Mouse (Mus musculus): Measurements from ENCODE around the gene Nelfcd. TPM values are rescaled to one million over a fixed set of nuclear protein-coding genes. Genes with fewer than 3 reads are reported as not detected.

Nelfcd gene
- total RNA-seq, 1 experiment, result 63.8 TPM

DNA sequence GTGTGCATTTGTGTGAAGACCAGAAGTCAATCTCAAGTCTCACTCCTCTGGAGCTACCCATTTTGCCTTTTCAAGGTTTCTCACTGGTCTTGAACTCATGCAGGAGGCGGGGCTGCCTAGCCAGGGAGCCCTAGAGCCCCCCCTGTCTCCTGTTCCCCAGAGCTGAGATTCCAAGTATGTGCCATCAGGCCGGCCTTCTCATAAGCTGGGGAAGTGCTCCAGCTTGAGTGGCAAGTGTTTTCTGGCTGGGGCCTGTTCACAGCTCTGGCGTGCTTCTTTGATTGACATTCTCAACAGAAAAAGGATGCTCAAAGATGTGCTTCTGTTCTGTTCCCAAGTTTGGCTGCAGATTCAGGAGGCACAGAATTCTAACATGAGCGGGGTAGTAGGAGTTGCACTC is 15.2 kb upstream of the Nelfcd start:
- Histone ChIP-seq H3K9me3 (ENCODE audit: control insufficient read depth, insufficient read depth, low read depth, low read length) (no peaks in the 10 kb centered on the region), H3K4me1 (ENCODE audit: control insufficient read depth in 2 of 2, insufficient read depth in 2 of 2, low read length in 2 of 2, poor library complexity in 1 of 2) (no peaks in the 10 kb centered on the region), H3K4me3 (ENCODE audit: insufficient read depth in 1 of 2, low read depth in 1 of 2, low read length in 2 of 2, poor library complexity in 1 of 2, severe bottlenecking in 1 of 2) (no peak overlapping the region), H3K9ac (ENCODE audit: insufficient read depth, low read depth, low read length, poor library complexity, severe bottlenecking) (no peak overlapping the region), H3K27ac (ENCODE audit: insufficient read depth, low read depth, low read length, poor library complexity, severe bottlenecking) (no peak overlapping the region), H3K36me3 (ENCODE audit: control insufficient read depth, insufficient read depth, low read length, poor library complexity, severe bottlenecking) (no peaks in the 10 kb centered on the region)
- DNase-seq (ENCODE audit: low read depth, low spot score), result no peak
- TF ChIP-seq ZNF384 (IDR thresholded peaks at IDR 0.05; ENCODE audit: low read depth, low read length), result no peak
- TF ChIP-seq HCFC1 (IDR thresholded peaks at IDR 0.05; ENCODE audit: borderline replicate concordance, insufficient read depth, low read length), result no peak
- no peak for TF ChIP-seq MAFK (IDR thresholded peaks at IDR 0.05; ENCODE audit: insufficient read depth, low read depth, low read length)
- TF ChIP-seq ZC3H11A (IDR thresholded peaks at IDR 0.05; ENCODE audit: borderline replicate concordance, low read depth, low read length), result no peak
- TF ChIP-seq CHD2 (IDR thresholded peaks at IDR 0.05; ENCODE audit: low read depth, low read length), result no peak
- in situ Hi-C loops (cut with MboI; ENCODE audit: low sequenced_read_pairs in 2 of 2, unreplicated experiment in 2 of 2), result no loop called here

DNA sequence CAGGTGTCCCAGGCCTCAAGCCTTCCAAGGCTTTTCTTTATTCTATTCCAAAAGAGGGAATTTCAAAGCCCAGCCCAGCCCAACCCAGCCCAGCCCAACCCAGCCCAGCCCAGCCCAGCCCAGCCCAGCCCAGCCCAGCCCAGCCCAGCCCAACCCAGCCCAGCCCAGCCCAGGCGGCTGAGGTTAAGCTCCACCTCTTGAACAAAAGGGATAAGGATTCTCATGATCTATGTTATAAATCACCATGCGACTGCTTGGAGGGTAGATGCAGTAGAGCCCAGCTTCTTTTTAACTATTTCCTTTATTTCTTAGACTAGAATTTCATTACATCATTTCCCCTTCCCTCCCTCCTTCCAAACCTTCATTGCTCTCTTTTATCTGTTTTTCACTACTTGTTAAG is 5.4 kb upstream of the Nelfcd start:
- no peak overlapping the region for H3K4me3 ChIP-seq (ENCODE audit: insufficient read depth in 1 of 2, low read depth in 1 of 2, low read length in 2 of 2, poor library complexity in 1 of 2, severe bottlenecking in 1 of 2)
- DNase-seq (ENCODE audit: low read depth, low spot score), result no peak
- in situ Hi-C loops (cut with MboI; ENCODE audit: low sequenced_read_pairs in 2 of 2, unreplicated experiment in 2 of 2), result no loop called here

DNA sequence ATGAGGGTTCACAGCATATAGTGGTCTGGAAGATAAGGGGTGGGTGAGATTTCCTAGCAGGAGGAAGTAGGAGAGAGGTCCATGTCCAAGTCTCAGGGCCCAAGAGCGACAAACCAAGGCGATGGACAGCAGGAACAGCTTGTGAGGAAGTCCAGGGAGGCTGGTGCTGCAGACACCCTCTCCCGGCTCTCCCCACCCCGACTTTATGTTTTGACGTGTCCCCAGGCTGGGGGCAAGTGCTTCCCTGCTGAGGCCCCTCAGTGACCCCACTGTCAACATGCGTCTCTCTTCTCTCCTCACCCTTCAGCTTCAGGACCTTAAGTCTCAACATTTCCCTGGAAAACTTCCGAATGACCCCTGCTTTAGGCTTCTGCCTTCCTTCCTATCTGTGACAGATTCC is 2.5 kb upstream of the Nelfcd start:
- Histone ChIP-seq H3K36me3 (ENCODE audit: control insufficient read depth, insufficient read depth, low read length, poor library complexity, severe bottlenecking) (no peaks in the 10 kb centered on the region; the same call in 1 of the 2 replicates), H3K9me3 (ENCODE audit: control insufficient read depth, insufficient read depth, low read depth, low read length) (no peaks in the 10 kb centered on the region), H3K9ac (ENCODE audit: insufficient read depth, low read depth, low read length, poor library complexity, severe bottlenecking) (no peak overlapping the region), H3K4me1 (ENCODE audit: control insufficient read depth in 2 of 2, insufficient read depth in 2 of 2, low read length in 2 of 2, poor library complexity in 1 of 2) (0 out of 4 replicates have a peak, but pooled peaks cover 0 to 2% of the 10 kb centered on the region in 2 experiments), H3K27ac (ENCODE audit: insufficient read depth, low read depth, low read length, poor library complexity, severe bottlenecking) (no peak overlapping the region), H3K4me3 (ENCODE audit: insufficient read depth in 1 of 2, low read depth in 1 of 2, low read length in 2 of 2, poor library complexity in 1 of 2, severe bottlenecking in 1 of 2) (no peak overlapping the region)
- no peak for DNase-seq (ENCODE audit: low read depth, low spot score)
- TF ChIP-seq MAFK (IDR thresholded peaks at IDR 0.05; ENCODE audit: insufficient read depth, low read depth, low read length) (no peak), HCFC1 (IDR thresholded peaks at IDR 0.05; ENCODE audit: borderline replicate concordance, insufficient read depth, low read length) (no peak), ZNF384 (IDR thresholded peaks at IDR 0.05; ENCODE audit: low read depth, low read length) (no peak), CHD2 (IDR thresholded peaks at IDR 0.05; ENCODE audit: low read depth, low read length) (no peak), ZC3H11A (IDR thresholded peaks at IDR 0.05; ENCODE audit: borderline replicate concordance, low read depth, low read length) (no peak)
- in situ Hi-C loops (cut with MboI; ENCODE audit: low sequenced_read_pairs in 2 of 2, unreplicated experiment in 2 of 2), result no loop called here

More for the DNA sequence above, 5.4 kb upstream of the Nelfcd start:
- H3K4me1 ChIP-seq (ENCODE audit: control insufficient read depth in 2 of 2, insufficient read depth in 2 of 2, low read length in 2 of 2, poor library complexity in 1 of 2), result 0 out of 4 replicates have a peak, but pooled peaks cover 0 to 2% of the 10 kb centered on the region in 2 experiments
- H3K9ac ChIP-seq (ENCODE audit: insufficient read depth, low read depth, low read length, poor library complexity, severe bottlenecking), result no peak overlapping the region
- no peaks in the 10 kb centered on the region for H3K9me3 ChIP-seq (ENCODE audit: control insufficient read depth, insufficient read depth, low read depth, low read length)
- H3K27ac ChIP-seq (ENCODE audit: insufficient read depth, low read depth, low read length, poor library complexity, severe bottlenecking), result no peak overlapping the region
- no peaks in the 10 kb centered on the region for H3K36me3 ChIP-seq (ENCODE audit: control insufficient read depth, insufficient read depth, low read length, poor library complexity, severe bottlenecking)
- TF ChIP-seq ZC3H11A (IDR thresholded peaks at IDR 0.05; ENCODE audit: borderline replicate concordance, low read depth, low read length), result no peak
- TF ChIP-seq ZNF384 (IDR thresholded peaks at IDR 0.05; ENCODE audit: low read depth, low read length), result no peak
- no peak for TF ChIP-seq MAFK (IDR thresholded peaks at IDR 0.05; ENCODE audit: insufficient read depth, low read depth, low read length)
- TF ChIP-seq HCFC1 (IDR thresholded peaks at IDR 0.05; ENCODE audit: borderline replicate concordance, insufficient read depth, low read length), result no peak
- no peak for TF ChIP-seq CHD2 (IDR thresholded peaks at IDR 0.05; ENCODE audit: low read depth, low read length)

DNA sequence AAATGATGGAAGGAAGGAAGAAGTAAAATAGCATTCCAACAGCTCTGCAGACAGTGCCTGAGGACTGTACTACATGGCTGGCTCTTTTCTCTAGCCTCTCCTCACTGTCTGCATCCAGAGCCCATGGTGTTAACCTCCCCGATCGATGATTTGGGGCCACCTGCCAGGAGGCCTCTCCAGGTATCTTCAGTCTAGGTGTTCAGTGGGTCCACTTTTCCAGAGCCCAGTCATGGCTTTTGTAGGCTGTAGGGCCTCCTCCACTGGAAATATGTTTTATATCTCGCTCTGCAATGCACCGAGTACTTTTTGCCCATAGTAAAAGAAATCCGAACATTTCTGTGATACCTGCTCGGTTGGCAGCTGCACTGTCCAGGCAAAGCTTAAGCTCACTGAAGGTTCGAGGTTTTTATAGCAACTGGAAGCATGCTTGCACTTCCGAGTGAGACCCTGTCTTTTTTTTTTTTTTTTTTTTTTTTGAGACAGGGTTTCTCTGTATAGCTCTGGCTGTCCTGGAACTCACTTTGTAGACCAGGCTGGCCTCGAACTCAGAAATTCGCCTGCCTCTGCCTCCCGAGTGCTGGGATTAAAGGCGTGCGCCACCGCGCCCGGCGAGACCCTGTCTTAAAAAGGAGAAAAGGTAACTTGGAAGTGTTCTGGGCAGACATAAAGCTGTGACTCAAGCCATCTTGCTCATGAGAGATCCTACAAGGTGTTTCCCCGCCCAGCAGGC is 438 bp upstream of the Nelfcd start:
- in situ Hi-C loops (cut with MboI; ENCODE audit: low sequenced_read_pairs in 2 of 2, unreplicated experiment in 2 of 2), result no loop called here
- Histone ChIP-seq H3K36me3 (ENCODE audit: control insufficient read depth, insufficient read depth, low read length, poor library complexity, severe bottlenecking) (no peaks in the 10 kb centered on the region; the same call in 1 of the 2 replicates), H3K4me1 (ENCODE audit: control insufficient read depth in 2 of 2, insufficient read depth in 2 of 2, low read length in 2 of 2, poor library complexity in 1 of 2) (no peaks in the 10 kb centered on the region), H3K9me3 (ENCODE audit: control insufficient read depth, insufficient read depth, low read depth, low read length) (no peaks in the 10 kb centered on the region), H3K4me3 (ENCODE audit: insufficient read depth in 1 of 2, low read depth in 1 of 2, low read length in 2 of 2, poor library complexity in 1 of 2, severe bottlenecking in 1 of 2) (peak overlapping the region in 1 of 2 experiments; percentile 92; a peak in 1 of 4 replicates), H3K9ac (ENCODE audit: insufficient read depth, low read depth, low read length, poor library complexity, severe bottlenecking) (no peak overlapping the region), H3K27ac (ENCODE audit: insufficient read depth, low read depth, low read length, poor library complexity, severe bottlenecking) (no peak overlapping the region)
- no peak for DNase-seq (ENCODE audit: low read depth, low spot score)
- TF ChIP-seq ZC3H11A (IDR thresholded peaks at IDR 0.05; ENCODE audit: borderline replicate concordance, low read depth, low read length) (no peak), CHD2 (IDR thresholded peaks at IDR 0.05; ENCODE audit: low read depth, low read length) (no peak), MAFK (IDR thresholded peaks at IDR 0.05; ENCODE audit: insufficient read depth, low read depth, low read length) (no peak), HCFC1 (IDR thresholded peaks at IDR 0.05; ENCODE audit: borderline replicate concordance, insufficient read depth, low read length) (no peak), ZNF384 (IDR thresholded peaks at IDR 0.05; ENCODE audit: low read depth, low read length) (no peak)

All from ES-E14 (cell line).